Mouse (Mus musculus): ENCODE data around the gene Amn. TPM values are rescaled to one million over a fixed set of nuclear protein-coding genes. Genes with fewer than 3 reads are reported as not detected.

Amn gene
- polyA plus RNA-seq, 1 experiment: 18.7 TPM

DNA sequence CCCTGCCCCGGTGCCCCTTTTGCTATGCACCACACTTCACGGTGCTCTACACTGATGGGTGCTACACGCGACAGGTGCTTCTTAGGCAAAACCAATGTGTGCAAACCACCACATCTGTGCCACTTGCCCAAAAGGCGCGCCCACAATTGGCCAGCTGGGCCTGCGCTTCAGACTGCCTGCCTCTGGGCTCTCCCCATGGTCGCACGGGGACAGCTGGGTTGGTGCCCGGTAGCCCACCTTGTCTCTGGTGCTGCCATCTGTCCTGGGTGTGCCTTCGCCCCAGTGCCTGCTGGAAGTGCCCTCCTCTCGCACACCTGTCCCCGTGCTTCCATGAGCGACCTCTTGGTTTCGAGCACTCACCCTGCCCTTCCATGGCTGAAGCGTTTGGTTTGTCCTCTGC is 7.2 kb upstream of the Amn start:
- no peaks in the 10 kb centered on the region for H3K4me1 ChIP-seq (ENCODE audit: control insufficient read depth, insufficient read depth, low read length)
- H3K27ac ChIP-seq (ENCODE audit: insufficient read depth, low read length): no peak overlapping the region
- H3K4me3 ChIP-seq (ENCODE audit: insufficient read depth, low read length): no peak overlapping the region
- TF ChIP-seq CTCF (IDR thresholded peaks at IDR 0.05; ENCODE audit: extremely low read depth, insufficient read depth, low read length) (no peak), POLR2A (IDR thresholded peaks at IDR 0.05; ENCODE audit: extremely low read depth, insufficient read depth, low read length) (no peak)

DNA sequence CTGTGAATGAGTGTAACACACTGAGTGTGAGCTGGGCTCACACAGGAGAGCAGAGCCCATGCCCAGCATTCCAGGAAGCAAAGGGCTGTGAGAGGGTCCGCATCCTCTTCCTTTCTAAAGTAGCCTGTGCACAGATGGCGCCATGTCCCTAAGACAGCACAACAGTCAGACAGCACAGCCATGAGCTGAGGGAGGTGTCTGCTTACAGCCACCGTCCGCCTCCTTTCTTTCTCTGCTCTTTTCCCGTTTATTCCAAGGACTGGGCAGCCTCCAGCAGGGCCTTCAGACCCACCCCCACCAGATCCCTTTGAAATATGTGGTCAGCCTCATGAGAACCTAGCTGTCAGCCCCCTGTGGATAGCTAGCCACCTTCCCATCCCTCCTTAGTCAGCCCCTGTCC is 5.7 kb upstream of the Amn start:
- no peak overlapping the region for H3K4me3 ChIP-seq (ENCODE audit: insufficient read depth, low read length)
- no peaks in the 10 kb centered on the region for H3K4me1 ChIP-seq (ENCODE audit: control insufficient read depth, insufficient read depth, low read length)
- H3K27ac ChIP-seq (ENCODE audit: insufficient read depth, low read length): no peak overlapping the region
- TF ChIP-seq POLR2A (IDR thresholded peaks at IDR 0.05; ENCODE audit: extremely low read depth, insufficient read depth, low read length): no peak
- no peak for TF ChIP-seq CTCF (IDR thresholded peaks at IDR 0.05; ENCODE audit: extremely low read depth, insufficient read depth, low read length)

DNA sequence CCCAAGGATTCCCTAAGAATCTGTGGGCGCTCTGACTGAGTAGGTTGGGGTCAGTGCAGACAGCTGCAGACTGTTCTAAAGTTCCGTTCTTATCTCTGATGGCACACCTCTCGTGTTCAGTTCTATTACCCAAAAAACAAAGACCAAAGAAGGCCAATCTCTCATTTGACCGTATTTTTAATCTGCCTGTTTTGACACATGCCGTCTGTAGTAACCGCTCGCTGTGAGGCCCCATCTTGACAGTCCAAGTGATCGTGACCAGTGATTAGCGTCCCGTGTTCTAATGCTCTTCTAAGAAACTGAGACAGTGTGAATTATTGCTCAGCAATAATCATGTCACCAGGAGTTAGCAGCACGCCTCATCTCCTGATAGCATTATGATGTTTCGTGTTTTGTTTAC is 4.3 kb upstream of the Amn start:
- Histone ChIP-seq H3K27ac (ENCODE audit: insufficient read depth, low read length) (no peak overlapping the region), H3K4me3 (ENCODE audit: insufficient read depth, low read length) (no peak overlapping the region), H3K4me1 (ENCODE audit: control insufficient read depth, insufficient read depth, low read length) (no peaks in the 10 kb centered on the region)
- TF ChIP-seq POLR2A (IDR thresholded peaks at IDR 0.05; ENCODE audit: extremely low read depth, insufficient read depth, low read length) (no peak), CTCF (IDR thresholded peaks at IDR 0.05; ENCODE audit: extremely low read depth, insufficient read depth, low read length) (no peak)

DNA sequence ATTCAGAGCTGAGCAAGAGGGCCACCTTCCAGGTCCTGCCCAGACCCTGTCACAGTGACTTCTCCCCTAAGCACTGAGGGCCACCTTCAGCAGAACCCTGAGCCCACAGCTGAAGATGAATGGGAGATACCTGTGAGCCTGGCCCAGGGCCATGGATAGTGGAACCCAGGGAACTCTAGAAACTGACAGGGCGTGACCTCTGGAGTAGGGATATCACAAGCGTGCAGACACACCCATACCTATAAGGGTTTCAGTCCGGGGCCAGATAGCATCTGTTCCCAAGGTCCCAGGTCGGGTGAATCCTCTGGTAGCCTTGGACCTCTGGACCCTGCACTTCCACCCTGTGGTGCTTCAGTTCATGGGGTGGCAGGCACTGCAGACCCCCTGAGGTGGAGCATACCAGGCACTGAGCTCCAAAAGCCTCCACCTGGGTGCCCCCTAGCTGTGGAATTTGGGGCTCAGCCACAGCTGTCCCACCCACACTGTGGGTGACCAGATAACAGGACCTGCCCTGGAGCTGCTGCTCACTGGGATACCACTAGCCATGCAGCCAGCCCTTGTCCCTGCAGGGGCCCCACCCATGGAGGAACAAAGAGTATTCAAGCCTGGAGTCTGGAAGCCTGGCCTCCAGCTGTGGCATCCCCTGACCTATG is 3.1 kb upstream of the Amn start:
- no peak for TF ChIP-seq CTCF (IDR thresholded peaks at IDR 0.05; ENCODE audit: extremely low read depth, insufficient read depth, low read length)
- TF ChIP-seq POLR2A (IDR thresholded peaks at IDR 0.05; ENCODE audit: extremely low read depth, insufficient read depth, low read length): no peak
- no peak overlapping the region for H3K4me3 ChIP-seq (ENCODE audit: insufficient read depth, low read length)
- H3K27ac ChIP-seq (ENCODE audit: insufficient read depth, low read length): no peak overlapping the region
- H3K4me1 ChIP-seq (ENCODE audit: control insufficient read depth, insufficient read depth, low read length): no peaks in the 10 kb centered on the region

DNA sequence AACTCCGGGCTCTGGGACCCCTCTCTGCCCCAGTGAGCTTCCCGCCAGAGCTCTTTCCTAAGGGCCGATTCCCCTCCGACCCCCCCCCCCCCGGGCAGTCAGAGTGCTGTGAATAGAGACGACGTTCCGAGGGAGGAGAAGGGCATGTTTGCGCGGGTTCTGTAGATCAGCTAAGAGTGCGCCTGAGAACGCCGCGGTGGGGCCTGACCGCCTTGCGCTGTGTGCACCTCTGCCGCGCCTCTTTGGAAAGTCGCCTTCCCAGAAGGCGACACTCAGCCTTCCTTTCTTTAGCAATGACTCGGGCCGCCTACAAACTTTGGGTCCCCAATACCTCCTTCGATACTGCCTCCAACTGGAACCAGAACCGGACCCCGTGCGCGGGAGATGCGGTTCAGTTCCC is 511 bp downstream of the Amn start:
- Histone ChIP-seq H3K4me3 (ENCODE audit: insufficient read depth, low read length) (no peak overlapping the region), H3K4me1 (ENCODE audit: control insufficient read depth, insufficient read depth, low read length) (no peaks in the 10 kb centered on the region), H3K27ac (ENCODE audit: insufficient read depth, low read length) (no peak overlapping the region)
- no peak for TF ChIP-seq CTCF (IDR thresholded peaks at IDR 0.05; ENCODE audit: extremely low read depth, insufficient read depth, low read length)
- no peak for TF ChIP-seq POLR2A (IDR thresholded peaks at IDR 0.05; ENCODE audit: extremely low read depth, insufficient read depth, low read length)

DNA sequence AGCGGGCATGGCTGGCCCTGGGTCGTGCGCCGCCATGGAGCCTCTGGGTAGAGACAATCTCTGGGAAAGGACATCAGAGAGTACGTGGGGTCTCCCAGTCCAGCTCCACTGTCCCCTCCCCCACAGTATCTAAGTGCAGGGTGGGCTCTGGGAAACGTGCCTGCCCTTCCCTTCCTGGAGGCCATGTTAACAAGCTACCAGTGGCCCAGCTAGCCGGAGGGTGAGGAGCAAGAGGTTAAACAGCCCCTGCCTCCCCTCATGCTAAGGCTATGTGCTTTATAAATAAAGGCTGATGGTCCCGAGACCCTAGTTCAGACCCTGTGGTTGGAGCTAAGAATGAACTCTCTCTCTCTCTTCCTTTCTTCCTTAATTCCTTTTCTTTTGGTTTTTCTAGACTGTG is 1.1 kb downstream of the Amn start:
- TF ChIP-seq CTCF (IDR thresholded peaks at IDR 0.05; ENCODE audit: extremely low read depth, insufficient read depth, low read length): no peak
- no peak for TF ChIP-seq POLR2A (IDR thresholded peaks at IDR 0.05; ENCODE audit: extremely low read depth, insufficient read depth, low read length)
- Histone ChIP-seq H3K27ac (ENCODE audit: insufficient read depth, low read length) (no peak overlapping the region), H3K4me3 (ENCODE audit: insufficient read depth, low read length) (no peak overlapping the region), H3K4me1 (ENCODE audit: control insufficient read depth, insufficient read depth, low read length) (no peaks in the 10 kb centered on the region)

DNA sequence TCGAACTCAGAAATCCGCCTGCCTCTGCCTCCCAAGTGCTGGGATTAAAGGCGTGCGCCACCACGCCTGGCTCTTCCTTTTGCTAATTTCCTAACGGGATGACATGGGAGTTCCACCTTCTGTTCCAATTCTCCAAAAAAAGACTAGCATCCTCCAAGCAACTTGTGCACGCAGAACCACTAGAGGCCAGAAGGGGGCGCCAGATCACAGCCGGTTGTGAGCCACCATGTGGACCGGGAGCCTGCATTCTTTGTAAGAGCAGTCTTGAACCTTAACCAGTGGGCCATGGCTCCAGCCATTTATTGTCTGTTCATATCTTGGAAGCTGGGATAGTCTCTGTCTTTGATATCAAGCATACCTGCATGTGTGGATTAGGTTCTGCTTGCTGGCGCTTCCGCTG is 1.5 kb downstream of the Amn start:
- H3K4me3 ChIP-seq (ENCODE audit: insufficient read depth, low read length): no peak overlapping the region
- H3K4me1 ChIP-seq (ENCODE audit: control insufficient read depth, insufficient read depth, low read length): no peaks in the 10 kb centered on the region
- H3K27ac ChIP-seq (ENCODE audit: insufficient read depth, low read length): no peak overlapping the region
- TF ChIP-seq CTCF (IDR thresholded peaks at IDR 0.05; ENCODE audit: extremely low read depth, insufficient read depth, low read length): peak; percentile 72
- TF ChIP-seq POLR2A (IDR thresholded peaks at IDR 0.05; ENCODE audit: extremely low read depth, insufficient read depth, low read length): no peak

DNA sequence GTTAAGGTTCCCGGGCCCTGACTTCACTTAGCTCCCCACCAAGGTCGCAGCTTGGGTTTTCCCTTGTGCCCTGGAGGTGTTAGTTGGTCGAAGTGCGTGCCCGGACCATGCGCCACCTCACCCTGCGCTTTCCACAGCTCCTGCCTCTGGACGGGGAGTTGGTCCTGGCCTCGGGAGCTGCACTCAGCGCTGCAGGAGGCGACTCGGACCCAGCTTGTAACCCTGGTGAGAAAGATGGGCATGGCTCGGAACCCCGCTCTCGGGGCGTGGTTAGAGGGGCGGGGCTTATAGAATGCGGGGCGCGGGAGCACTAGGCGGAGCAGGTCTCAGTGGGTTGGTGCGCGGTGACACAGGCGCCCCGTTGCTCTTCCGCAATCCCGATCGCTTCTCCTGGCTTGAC is 3.1 kb downstream of the Amn start:
- Histone ChIP-seq H3K4me3 (ENCODE audit: insufficient read depth, low read length) (peak overlapping the region; percentile 20), H3K27ac (ENCODE audit: insufficient read depth, low read length) (no peak overlapping the region), H3K4me1 (ENCODE audit: control insufficient read depth, insufficient read depth, low read length) (no peaks in the 10 kb centered on the region)
- TF ChIP-seq POLR2A (IDR thresholded peaks at IDR 0.05; ENCODE audit: extremely low read depth, insufficient read depth, low read length) (no peak), CTCF (IDR thresholded peaks at IDR 0.05; ENCODE audit: extremely low read depth, insufficient read depth, low read length) (no peak)

DNA sequence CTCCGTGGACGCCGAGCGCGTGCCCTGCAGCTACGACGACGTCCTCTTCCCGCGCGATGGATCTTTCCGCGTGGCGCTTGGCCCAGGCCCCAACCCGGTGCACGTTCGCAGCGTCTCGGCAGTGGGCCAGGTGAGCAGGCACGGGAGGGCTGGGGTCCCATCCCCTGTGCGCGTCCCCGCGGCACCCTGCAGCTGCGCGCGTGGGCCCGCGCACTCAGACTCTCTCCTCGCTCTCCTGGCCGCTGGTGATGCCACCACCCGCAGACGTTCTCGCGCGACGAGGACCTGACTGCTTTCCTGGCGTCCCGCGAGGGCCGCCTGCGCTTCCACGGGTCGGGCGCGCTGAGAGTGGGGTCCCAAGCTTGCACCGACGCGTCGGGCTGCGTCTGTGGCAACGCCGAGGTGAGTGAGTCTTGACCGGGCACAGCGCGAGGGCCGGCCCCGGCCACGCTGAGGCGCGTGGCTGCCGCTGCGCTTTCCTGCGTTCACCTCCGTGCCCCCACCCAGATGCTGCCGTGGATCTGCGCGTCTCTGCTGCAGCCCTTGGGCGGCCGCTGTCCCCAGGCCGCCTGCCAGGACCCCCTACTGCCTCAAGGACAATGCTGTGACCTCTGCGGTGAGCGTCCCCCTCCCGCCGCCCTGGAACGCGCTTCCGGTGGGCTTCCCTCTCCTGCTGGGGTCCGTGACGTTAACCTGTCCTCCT is 3.7 kb downstream of the Amn start:
- Histone ChIP-seq H3K4me1 (ENCODE audit: control insufficient read depth, insufficient read depth, low read length) (no peaks in the 10 kb centered on the region), H3K4me3 (ENCODE audit: insufficient read depth, low read length) (peak overlapping the region; percentile 20), H3K27ac (ENCODE audit: insufficient read depth, low read length) (no peak overlapping the region)
- TF ChIP-seq CTCF (IDR thresholded peaks at IDR 0.05; ENCODE audit: extremely low read depth, insufficient read depth, low read length) (no peak), POLR2A (IDR thresholded peaks at IDR 0.05; ENCODE audit: extremely low read depth, insufficient read depth, low read length) (no peak)

DNA sequence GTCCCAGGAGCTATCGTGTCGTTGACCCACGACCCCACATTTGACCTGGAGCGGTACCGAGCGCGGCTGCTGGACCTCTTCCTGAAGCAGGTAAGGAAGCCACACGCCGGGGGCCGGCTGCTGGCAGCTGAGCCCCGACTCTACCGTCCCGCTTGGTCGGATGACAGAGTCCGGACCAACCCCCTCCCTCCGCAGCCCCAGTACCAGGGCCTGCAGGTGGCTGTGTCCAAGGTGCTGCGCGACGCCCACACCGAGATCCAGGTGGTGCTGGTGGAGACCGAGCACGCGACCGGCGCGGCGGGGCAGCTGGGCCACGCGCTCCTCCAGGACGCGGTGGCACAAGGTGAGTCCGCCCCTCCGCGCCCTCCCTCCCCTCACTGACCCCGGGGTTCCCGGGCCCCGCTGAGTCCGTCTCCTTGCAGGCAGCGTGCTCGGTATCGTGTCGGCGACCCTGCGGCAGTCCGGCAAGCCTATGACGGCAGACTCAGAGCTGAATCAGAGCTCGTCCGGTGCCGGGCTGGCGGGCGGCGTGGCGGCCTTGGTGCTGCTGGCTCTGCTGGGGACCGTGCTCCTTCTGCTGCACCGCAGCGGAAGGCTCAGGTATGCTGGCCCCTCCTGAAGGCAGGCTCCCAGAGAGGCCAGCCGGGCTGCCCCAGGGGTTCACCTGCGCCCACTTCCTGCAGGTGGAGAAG is 4.4 kb downstream of the Amn start:
- TF ChIP-seq CTCF (IDR thresholded peaks at IDR 0.05; ENCODE audit: extremely low read depth, insufficient read depth, low read length): no peak
- no peak for TF ChIP-seq POLR2A (IDR thresholded peaks at IDR 0.05; ENCODE audit: extremely low read depth, insufficient read depth, low read length)
- peak overlapping the region; percentile 20 for H3K4me3 ChIP-seq (ENCODE audit: insufficient read depth, low read length)
- no peak overlapping the region for H3K27ac ChIP-seq (ENCODE audit: insufficient read depth, low read length)
- H3K4me1 ChIP-seq (ENCODE audit: control insufficient read depth, insufficient read depth, low read length): no peaks in the 10 kb centered on the region

All from cortical plate, adult 2 months (tissue).